ENCODE assay signal across 10 mouse cellular contexts in the genomic region with DNA sequence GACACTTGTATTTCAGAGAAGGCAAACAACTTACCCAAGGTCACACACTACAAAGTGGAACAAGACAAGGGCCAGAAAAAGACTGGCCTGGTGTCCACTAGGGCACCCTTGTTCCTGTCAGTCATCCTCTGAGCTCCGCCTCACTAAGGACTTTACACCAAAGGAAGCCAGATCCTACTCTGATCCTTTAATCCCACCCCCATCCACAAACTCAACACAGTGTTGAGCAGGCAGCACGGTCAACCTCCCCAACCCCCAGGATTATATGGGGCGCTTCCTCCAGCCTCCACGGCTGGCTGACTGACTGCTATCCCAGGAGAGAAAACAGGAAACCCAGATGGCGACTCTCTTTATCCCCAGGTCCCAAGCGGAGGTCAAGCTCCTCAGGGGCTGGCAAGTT. TPM values are rescaled to one million over a fixed set of nuclear protein-coding genes. Genes with fewer than 3 reads are reported as not detected.
DNase-seq lines count a peak whose midpoint lies in the region; ATAC-seq and TF ChIP-seq lines count a peak whose summit lies in the region.
"Had no signal": no experiment of that assay in that cellular context is flagged by ENCODE, and none has a peak within 500 bp of the region (broad histone marks: within the 10 kb centered on the region; RNA-seq: fewer than 3 reads in every experiment).

No protein-coding gene starts in this region.

- ATAC-seq in lung, postnatal 0 days, result no peak
- ATAC-seq in heart, embryonic 14.5 days (ENCODE audit: insufficient number of reproducible peaks, insufficient read depth, low FRiP score, low read depth), result no peak
- 0 out of 2 replicates have a peak, but pooled peaks have one; percentile 8 for ATAC-seq in liver, embryonic 13.5 days (ENCODE audit: low read depth)
- ATAC-seq in stomach, embryonic 14.5 days (ENCODE audit: insufficient number of reproducible peaks, insufficient read depth, low FRiP score, low read depth), result no peak
- no peak for ATAC-seq in granulocyte monocyte progenitor cell, adult 5-6 weeks (replicated peaks; ENCODE audit: poor library complexity, severe bottlenecking)

- WGBS in lung, postnatal 0 days, result 5% methylated on average over 6 of the region's 6 CpGs
- WGBS in heart, embryonic 14.5 days, result 2% methylated on average over 6 of the region's 6 CpGs
- 8% methylated on average over 6 of the region's 6 CpGs for WGBS in liver, embryonic 13.5 days (ENCODE audit: insufficient replicate concordance)
- 5% methylated on average over 6 of the region's 6 CpGs for WGBS in stomach, embryonic 14.5 days

- intact Hi-C loops in left cerebral cortex, postnatal 4 days (cut with DNase I), result no loop called here

- 0 out of 2 replicates have a peak overlapping the region, but pooled peaks have one; percentile 6 for H3K4me2 ChIP-seq in lung, postnatal 0 days (replicated peaks; ENCODE audit: low read depth, low read length)
- H3K4me2 ChIP-seq in heart, embryonic 14.5 days (ENCODE audit: low read length), result peak overlapping the region; percentile 51
- H3K4me2 ChIP-seq in liver, embryonic 13.5 days, result peak overlapping the region; percentile 31; the same call in 1 of the 2 replicates
- peak overlapping the region; percentile 34 for H3K4me2 ChIP-seq in stomach, embryonic 14.5 days (replicated peaks; ENCODE audit: low read depth, low read length)

- no peak for TF ChIP-seq CTCF in lung, postnatal 0 days (IDR thresholded peaks at IDR 0.05)

- H3K27ac ChIP-seq in lung, postnatal 0 days (ENCODE audit: low read length), result no peak overlapping the region
- no peak overlapping the region for H3K27ac ChIP-seq in heart, embryonic 14.5 days (replicated peaks in 1 of 2; ENCODE audit: control insufficient read depth in 1 of 2, insufficient read depth in 1 of 2, low read depth in 2 of 2, low read length in 2 of 2)
- no peak overlapping the region for H3K27ac ChIP-seq in liver, embryonic 13.5 days
- H3K27ac ChIP-seq in stomach, embryonic 14.5 days (ENCODE audit: low read length), result no peak overlapping the region
- H3K27ac ChIP-seq: macrophage had no signal

- DNase-seq in lung, postnatal 0 days (ENCODE audit: low spot score), result no peak
- no peak for DNase-seq in lung, postnatal 36 days
- no peak for DNase-seq in liver, embryonic 13.5 days
- DNase-seq in left cerebral cortex, postnatal 4 days, result no peak
- DNase-seq in T-cell, adult 2 months (ENCODE audit: low spot score), result no peak
- DNase-seq: thymus, postnatal 25 days had no signal

- H3K4me3 ChIP-seq in lung, postnatal 0 days (ENCODE audit: low read depth, low read length), result no peak overlapping the region
- no peak overlapping the region for H3K4me3 ChIP-seq in heart, embryonic 14.5 days (ENCODE audit: control insufficient read depth in 1 of 2, insufficient read depth in 1 of 2, low read depth in 1 of 2, low read length in 2 of 2)
- no peak overlapping the region; the same call in 1 of the 2 replicates for H3K4me3 ChIP-seq in liver, embryonic 13.5 days (replicated peaks)
- H3K4me3 ChIP-seq in stomach, embryonic 14.5 days (ENCODE audit: low read depth, low read length), result peak overlapping the region; percentile 5; the same call in 1 of the 2 replicates

- H3K36me3 ChIP-seq in lung, postnatal 0 days (ENCODE audit: insufficient read depth, low read length), result no peaks in the 10 kb centered on the region
- H3K36me3 ChIP-seq in heart, embryonic 14.5 days (ENCODE audit: control insufficient read depth, insufficient read depth, low read length), result no peaks in the 10 kb centered on the region
- no peaks in the 10 kb centered on the region for H3K36me3 ChIP-seq in liver, embryonic 13.5 days
- H3K36me3 ChIP-seq in stomach, embryonic 14.5 days (ENCODE audit: control insufficient read depth, insufficient read depth, low read length), result no peaks in the 10 kb centered on the region

- peaks cover 33% of the 10 kb centered on the region for H3K27me3 ChIP-seq in lung, postnatal 0 days (replicated peaks; ENCODE audit: insufficient read depth, low read length)
- H3K27me3 ChIP-seq in heart, embryonic 14.5 days (ENCODE audit: control insufficient read depth, insufficient read depth, low read length), result peaks cover 89% of the 10 kb centered on the region
- H3K27me3 ChIP-seq in liver, embryonic 13.5 days, result peaks cover 99% of the 10 kb centered on the region
- H3K27me3 ChIP-seq in stomach, embryonic 14.5 days (ENCODE audit: control insufficient read depth, insufficient read depth, low read length), result peaks cover 31% of the 10 kb centered on the region

- no peak for TF ChIP-seq EP300 in lung, postnatal 0 days (IDR thresholded peaks at IDR 0.05)

- peaks cover 4% of the 10 kb centered on the region; the same call in 1 of the 2 replicates for H3K4me1 ChIP-seq in lung, postnatal 0 days (ENCODE audit: insufficient read depth, low read depth, low read length)
- peaks cover 14 to 35% of the 10 kb centered on the region in 2 experiments for H3K4me1 ChIP-seq in heart, embryonic 14.5 days (ENCODE audit: control insufficient read depth in 2 of 2, insufficient read depth in 2 of 2, low read length in 2 of 2)
- peaks cover 32% of the 10 kb centered on the region for H3K4me1 ChIP-seq in liver, embryonic 13.5 days (replicated peaks)
- H3K4me1 ChIP-seq in stomach, embryonic 14.5 days (ENCODE audit: control insufficient read depth, insufficient read depth, low read length), result peaks cover 17% of the 10 kb centered on the region

- H3K9me3 ChIP-seq in lung, postnatal 0 days (ENCODE audit: low read length), result no peaks in the 10 kb centered on the region
- no peaks in the 10 kb centered on the region for H3K9me3 ChIP-seq in heart, embryonic 14.5 days (ENCODE audit: control insufficient read depth, low read length)
- H3K9me3 ChIP-seq in liver, embryonic 13.5 days (replicated peaks), result no peaks in the 10 kb centered on the region
- no peaks in the 10 kb centered on the region for H3K9me3 ChIP-seq in stomach, embryonic 14.5 days (ENCODE audit: control insufficient read depth, low read depth, low read length)

- H3K9ac ChIP-seq in lung, postnatal 0 days (replicated peaks; ENCODE audit: low read depth), result no peak overlapping the region
- no peak overlapping the region; the same call in 1 of the 2 replicates for H3K9ac ChIP-seq in heart, embryonic 14.5 days (ENCODE audit: low read length)
- no peak overlapping the region for H3K9ac ChIP-seq in liver, embryonic 13.5 days
- H3K9ac ChIP-seq in stomach, embryonic 14.5 days (replicated peaks; ENCODE audit: low read depth, low read length), result no peak overlapping the region

RNA-seq across cellular contexts. Expression of a gene that starts 3.4 kb away (rescaled TPM):
- polyA plus RNA-seq in lung, postnatal 0 days (2015; fragmentation: Nextera tagmentation; extraction: Ambion mirVana), result 0.62 and 1.1 TPM in 2 replicates
- polyA plus RNA-seq in heart, embryonic 14.5 days (2014; fragmentation: Nextera tagmentation; extraction: Ambion mirVana), result 2.2 TPM in 2 replicates
- polyA plus RNA-seq in liver, embryonic 13.5 days (2015; fragmentation: Nextera tagmentation; extraction: Ambion mirVana), result not detected in 2 replicates
- 0.59 and 0.74 TPM in 2 replicates for polyA plus RNA-seq in stomach, embryonic 14.5 days (2014; fragmentation: Nextera tagmentation; extraction: Ambion mirVana)
- total RNA-seq in granulocyte monocyte progenitor cell, adult 5-6 weeks (2014; fragmentation: Nextera tagmentation), result not detected in 2 replicates
- not detected in 2 replicates for total RNA-seq in granulocyte monocyte progenitor cell, adult 5-6 weeks (2017)
- total RNA-seq in left cerebral cortex, postnatal 4 days (2021), result 10 to 100 TPM; 59.4 to 61.6 TPM
- polyA plus RNA-seq: macrophage had no signal

RNA-seq across cellular contexts. Expression of a gene that starts 44.4 kb away (rescaled TPM):
- 4.9 and 6.6 TPM in 2 replicates for polyA plus RNA-seq in lung, postnatal 0 days (2015; fragmentation: Nextera tagmentation; extraction: Ambion mirVana)
- polyA plus RNA-seq in heart, embryonic 14.5 days (2014; fragmentation: Nextera tagmentation; extraction: Ambion mirVana), result 9.2 and 10.5 TPM in 2 replicates
- polyA plus RNA-seq in liver, embryonic 13.5 days (2015; fragmentation: Nextera tagmentation; extraction: Ambion mirVana), result 138 and 178 TPM in 2 replicates
- polyA plus RNA-seq in stomach, embryonic 14.5 days (2014; fragmentation: Nextera tagmentation; extraction: Ambion mirVana), result 19.8 and 21.1 TPM in 2 replicates
- 14.6 and 23.4 TPM in 2 replicates for total RNA-seq in granulocyte monocyte progenitor cell, adult 5-6 weeks (2014; fragmentation: Nextera tagmentation)
- 11.5 and 11.8 TPM in 2 replicates for total RNA-seq in granulocyte monocyte progenitor cell, adult 5-6 weeks (2017)
- total RNA-seq in left cerebral cortex, postnatal 4 days (2021), result 1 to 10 TPM in 1 of 2 experiments, under 1 TPM in 1; 0.46 to 1.3 TPM

RNA-seq across cellular contexts. Expression of a gene that starts 53.3 kb away (rescaled TPM):
- polyA plus RNA-seq in lung, postnatal 0 days (2015; fragmentation: Nextera tagmentation; extraction: Ambion mirVana), result 121 and 122 TPM in 2 replicates
- polyA plus RNA-seq in heart, embryonic 14.5 days (2014; fragmentation: Nextera tagmentation; extraction: Ambion mirVana), result 33.7 and 34.2 TPM in 2 replicates
- polyA plus RNA-seq in liver, embryonic 13.5 days (2015; fragmentation: Nextera tagmentation; extraction: Ambion mirVana), result 120 and 129 TPM in 2 replicates
- 40.4 and 40.5 TPM in 2 replicates for polyA plus RNA-seq in stomach, embryonic 14.5 days (2014; fragmentation: Nextera tagmentation; extraction: Ambion mirVana)
- 123 and 129 TPM in 2 replicates for total RNA-seq in granulocyte monocyte progenitor cell, adult 5-6 weeks (2014; fragmentation: Nextera tagmentation)
- 96.1 and 109 TPM in 2 replicates for total RNA-seq in granulocyte monocyte progenitor cell, adult 5-6 weeks (2017)
- total RNA-seq in left cerebral cortex, postnatal 4 days (2021), result 1 to 10 TPM; 3.4 to 5.6 TPM

RNA-seq across cellular contexts. Expression of a gene that starts 56.3 kb away (rescaled TPM):
- polyA plus RNA-seq in lung, postnatal 0 days (2015; fragmentation: Nextera tagmentation; extraction: Ambion mirVana), result 24.2 and 28.5 TPM in 2 replicates
- polyA plus RNA-seq in heart, embryonic 14.5 days (2014; fragmentation: Nextera tagmentation; extraction: Ambion mirVana), result 90.3 and 94.1 TPM in 2 replicates
- polyA plus RNA-seq in liver, embryonic 13.5 days (2015; fragmentation: Nextera tagmentation; extraction: Ambion mirVana), result 46.8 and 51.5 TPM in 2 replicates
- polyA plus RNA-seq in stomach, embryonic 14.5 days (2014; fragmentation: Nextera tagmentation; extraction: Ambion mirVana), result 50.2 and 60.2 TPM in 2 replicates
- total RNA-seq in granulocyte monocyte progenitor cell, adult 5-6 weeks (2014; fragmentation: Nextera tagmentation), result 52.3 and 76.6 TPM in 2 replicates
- 32.2 and 34.6 TPM in 2 replicates for total RNA-seq in granulocyte monocyte progenitor cell, adult 5-6 weeks (2017)
- 10 to 100 TPM; 55.5 to 60.4 TPM for total RNA-seq in left cerebral cortex, postnatal 4 days (2021)
